Mouse (Mus musculus): ENCODE results near the gene Eno3. TPM values are rescaled to one million over a fixed set of nuclear protein-coding genes. Genes with fewer than 3 reads are reported as not detected.

Eno3 gene
- 52.3 and 57.1 TPM in 2 replicates for polyA plus RNA-seq (2015; fragmentation: Nextera tagmentation; extraction: Ambion mirVana)

DNA sequence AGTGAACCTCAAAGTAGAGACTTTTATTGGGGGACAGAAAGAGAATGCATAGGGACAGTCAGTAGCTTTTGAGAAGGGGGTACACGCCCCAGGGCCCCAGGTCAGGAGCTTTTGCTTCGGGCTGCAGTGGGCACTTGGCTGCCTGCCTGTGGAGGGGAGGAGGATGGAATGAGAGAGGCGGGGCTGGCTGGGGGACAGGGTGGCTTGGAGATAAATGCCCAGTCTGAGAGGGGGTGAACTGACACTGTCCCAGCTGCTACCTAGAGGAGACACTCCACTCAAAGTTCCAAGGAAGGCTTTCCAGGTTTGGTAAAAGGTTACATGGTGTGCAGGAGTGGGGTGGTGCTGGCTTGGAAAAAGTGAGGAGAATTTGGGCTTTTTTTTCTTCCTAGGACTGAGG, at the start of gene Eno3:
Eno3 (plus strand) TSS at position 239 of the 400 bp plus-strand sequence.
- Histone ChIP-seq H3K27ac (peak within 1 kb of the TSS; percentile 98), H3K9me3 (no peaks in the 10 kb centered on the region), H3K27me3 (no peaks in the 10 kb centered on the region), H3K9ac (peak within 1 kb of the TSS; percentile 99), H3K4me1 (peaks cover 45% of the 10 kb centered on the region), H3K4me2 (replicated peaks) (peak within 1 kb of the TSS; percentile 97), H3K36me3 (peaks cover 28% of the 10 kb centered on the region), H3K4me3 (peak within 1 kb of the TSS; percentile 100)
- no peak for ATAC-seq (ENCODE audit: low FRiP score, low read depth)
- 4% methylated on average over 3 of the region's 3 CpGs for WGBS

DNA sequence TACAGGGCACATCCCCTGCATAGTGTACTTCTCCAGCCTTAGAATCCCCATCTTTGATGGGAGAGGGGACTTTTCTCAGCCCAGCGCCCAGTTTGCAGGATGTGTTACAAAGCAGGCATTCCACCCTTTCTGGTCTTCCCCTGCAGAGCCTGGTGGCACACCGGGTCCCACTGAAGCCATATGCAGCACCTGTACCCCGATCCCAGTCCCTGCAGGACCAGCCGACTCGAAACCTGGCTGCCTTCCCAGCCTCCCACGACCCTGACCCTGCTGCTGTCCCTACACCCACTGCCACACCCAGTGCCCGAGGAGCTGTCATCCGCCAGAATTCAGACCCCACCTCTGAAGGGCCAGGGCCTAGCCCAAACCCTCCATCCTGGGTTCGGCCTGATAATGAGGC, 49.4 kb upstream of the Eno3 start:
- Histone ChIP-seq H3K4me2 (replicated peaks) (0 out of 2 replicates have a peak overlapping the region, but pooled peaks have one; percentile 4), H3K36me3 (peaks cover 99% of the 10 kb centered on the region), H3K27ac (no peak overlapping the region), H3K4me1 (no peaks in the 10 kb centered on the region), H3K27me3 (no peaks in the 10 kb centered on the region), H3K9me3 (no peaks in the 10 kb centered on the region), H3K4me3 (no peak overlapping the region), H3K9ac (no peak overlapping the region)
- ATAC-seq (ENCODE audit: low FRiP score, low read depth): no peak
- WGBS: 91% methylated on average over 9 of the region's 9 CpGs

GRCm38 (mm10) chr11:70608381-70609066, 48.5 kb upstream of the Eno3 start:
- Histone ChIP-seq H3K4me2 (replicated peaks) (no peak overlapping the region), H3K27me3 (no peaks in the 10 kb centered on the region), H3K4me3 (no peak overlapping the region), H3K36me3 (peaks cover 98% of the 10 kb centered on the region), H3K27ac (no peak overlapping the region), H3K9me3 (no peaks in the 10 kb centered on the region), H3K4me1 (no peaks in the 10 kb centered on the region), H3K9ac (no peak overlapping the region)
- no peak for ATAC-seq (ENCODE audit: low FRiP score, low read depth)
- 90% methylated on average over 26 of the region's 26 CpGs for WGBS

- Histone ChIP-seq H3K36me3 (peaks cover 75% of the 10 kb centered on the region), H3K4me3 (no peak overlapping the region), H3K4me1 (peaks cover 15% of the 10 kb centered on the region), H3K27ac (no peak overlapping the region), H3K9ac (no peak overlapping the region), H3K9me3 (no peaks in the 10 kb centered on the region), H3K27me3 (peaks cover 1% of the 10 kb centered on the region), H3K4me2 (replicated peaks) (no peak overlapping the region)
- WGBS: 84% methylated on average over 4 of the region's 4 CpGs
- ATAC-seq (ENCODE audit: low FRiP score, low read depth): no peak
These were observed 46.2 kb upstream of the Eno3 start for GRCm38 (mm10) chr11:70610752-70611151.

DNA sequence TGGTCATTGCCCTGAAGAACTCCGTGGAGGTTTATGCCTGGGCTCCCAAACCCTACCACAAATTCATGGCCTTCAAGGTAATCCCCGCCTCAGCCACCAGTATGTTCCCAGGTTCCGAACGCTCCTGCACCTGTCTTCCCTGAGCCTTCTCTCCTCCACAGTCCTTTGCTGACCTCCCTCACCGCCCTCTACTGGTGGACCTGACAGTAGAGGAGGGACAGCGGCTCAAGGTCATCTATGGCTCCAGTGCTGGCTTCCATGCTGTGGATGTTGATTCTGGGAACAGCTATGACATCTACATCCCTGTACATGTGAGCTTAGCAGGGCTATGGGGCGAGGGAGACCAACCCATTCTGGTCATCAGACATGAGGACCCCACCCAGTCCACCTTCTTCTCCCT, 44.5 kb upstream of the Eno3 start:
- ATAC-seq (ENCODE audit: low FRiP score, low read depth): no peak
- WGBS: 84% methylated on average over 7 of the region's 7 CpGs

DNA sequence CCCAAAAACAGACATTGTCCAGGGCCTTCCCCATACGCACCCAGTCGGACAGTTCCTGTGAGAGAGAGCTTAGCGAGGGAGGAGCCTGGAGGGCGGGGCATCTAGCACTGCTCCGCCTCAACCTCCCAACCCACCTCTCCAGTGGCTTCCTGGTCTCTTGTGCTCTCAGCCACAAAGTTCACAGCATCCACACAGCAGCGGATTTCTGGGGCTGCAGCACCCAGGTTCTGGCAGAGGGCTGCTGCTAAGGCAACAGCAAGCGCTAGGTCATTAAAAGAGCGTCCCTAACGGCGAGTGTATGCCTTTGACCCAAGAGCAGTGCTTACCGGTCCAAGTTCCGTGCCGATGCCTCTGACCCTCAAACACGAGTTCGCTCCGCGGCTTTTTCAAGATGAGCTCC, 41.9 kb upstream of the Eno3 start:
- peak; percentile 83; the same call in 1 of the 2 replicates for ATAC-seq (ENCODE audit: low FRiP score, low read depth)
- WGBS: 4% methylated on average over 17 of the region's 17 CpGs
- Histone ChIP-seq H3K9me3 (no peaks in the 10 kb centered on the region), H3K27ac (no peak overlapping the region), H3K9ac (peak overlapping the region; percentile 64), H3K4me2 (replicated peaks) (peak overlapping the region; percentile 70), H3K36me3 (peaks cover 32% of the 10 kb centered on the region), H3K27me3 (peaks cover 8% of the 10 kb centered on the region), H3K4me3 (peak overlapping the region; percentile 42), H3K4me1 (peaks cover 17% of the 10 kb centered on the region)

More for the DNA sequence above, 44.5 kb upstream of the Eno3 start:
- Histone ChIP-seq H3K36me3 (peaks cover 58% of the 10 kb centered on the region), H3K27ac (no peak overlapping the region), H3K9ac (no peak overlapping the region), H3K27me3 (peaks cover 8% of the 10 kb centered on the region), H3K4me3 (no peak overlapping the region), H3K9me3 (no peaks in the 10 kb centered on the region), H3K4me1 (peaks cover 17% of the 10 kb centered on the region), H3K4me2 (replicated peaks) (no peak overlapping the region)

DNA sequence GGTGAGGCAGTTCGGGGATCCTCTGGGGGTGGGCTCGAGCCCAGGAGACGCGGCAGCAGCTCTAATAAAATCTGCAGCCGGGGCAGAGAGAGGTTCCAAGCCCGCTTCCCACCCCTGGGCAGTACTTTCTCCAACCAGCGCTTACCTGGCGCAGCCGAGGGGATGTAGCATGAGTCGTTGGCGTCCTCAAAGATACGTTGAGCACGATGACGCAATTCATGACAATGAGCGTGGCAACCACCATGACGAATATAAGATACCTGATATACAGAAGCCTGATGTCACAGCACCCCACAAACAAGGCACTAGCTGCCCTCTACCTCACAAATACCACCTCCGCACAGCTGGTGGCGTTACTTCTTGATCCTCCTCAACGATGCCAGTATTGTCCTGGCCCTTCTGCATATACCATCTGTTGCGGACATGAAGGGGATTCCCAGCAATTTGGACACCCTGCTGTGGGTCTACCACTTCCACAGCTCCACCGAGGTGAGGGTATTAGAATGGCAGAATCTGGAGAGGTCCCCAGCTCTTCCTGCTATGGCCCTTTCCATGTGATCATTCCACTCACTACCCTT, 41.4 kb upstream of the Eno3 start, which contains the start of gene 4930544D05Rik:
4930544D05Rik (plus strand) TSS at position 333 of the 578 bp plus-strand sequence.
- Histone ChIP-seq H3K4me2 (replicated peaks) (peak within 1 kb of the TSS; percentile 70), H3K36me3 (peaks cover 27% of the 10 kb centered on the region), H3K27ac (no peak within 1 kb of the TSS), H3K27me3 (peaks cover 8% of the 10 kb centered on the region), H3K4me3 (peak within 1 kb of the TSS; percentile 42), H3K4me1 (peaks cover 17% of the 10 kb centered on the region), H3K9ac (peak within 1 kb of the TSS; percentile 64), H3K9me3 (no peaks in the 10 kb centered on the region)
- ATAC-seq (ENCODE audit: low FRiP score, low read depth): peak; percentile 37; the same call in 1 of the 2 replicates
- WGBS: 15% methylated on average over 21 of the region's 21 CpGs

DNA sequence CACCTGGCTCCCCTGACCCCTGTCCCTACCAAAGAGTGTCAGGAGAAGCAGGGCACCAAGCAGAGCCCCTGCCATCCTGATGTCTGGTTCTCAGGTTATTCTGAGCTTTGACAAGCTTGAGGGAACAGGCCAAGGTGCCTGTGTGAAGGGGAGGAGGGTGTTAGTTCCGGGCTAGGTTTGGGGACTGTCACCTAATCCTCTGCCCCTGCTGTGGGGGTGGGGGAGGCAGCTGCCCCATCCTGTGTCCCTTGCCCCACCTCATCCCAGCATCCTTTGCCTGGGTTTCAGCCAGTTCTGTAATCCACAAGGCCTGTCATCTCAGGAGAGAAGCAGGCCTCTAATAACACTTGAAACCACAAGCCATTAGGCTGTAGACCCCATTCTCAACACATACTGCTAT, 37.9 kb upstream of the Eno3 start, which contains the start of gene Chrne:
Chrne (minus strand) TSS at position 116 of the 400 bp plus-strand sequence.
- Histone ChIP-seq H3K9me3 (no peaks in the 10 kb centered on the region), H3K9ac (no peak within 1 kb of the TSS), H3K4me2 (replicated peaks) (no peak within 1 kb of the TSS), H3K4me3 (no peak within 1 kb of the TSS), H3K36me3 (no peaks in the 10 kb centered on the region), H3K4me1 (peaks cover 17% of the 10 kb centered on the region), H3K27me3 (peaks cover 8% of the 10 kb centered on the region), H3K27ac (no peak within 1 kb of the TSS)
- 25% methylated on average over 1 of the region's 1 CpGs for WGBS
- no peak for ATAC-seq (ENCODE audit: low FRiP score, low read depth)

- Histone ChIP-seq H3K4me3 (no peak overlapping the region), H3K27ac (no peak overlapping the region), H3K4me2 (replicated peaks) (no peak overlapping the region), H3K4me1 (no peaks in the 10 kb centered on the region), H3K36me3 (no peaks in the 10 kb centered on the region), H3K27me3 (no peaks in the 10 kb centered on the region), H3K9me3 (no peaks in the 10 kb centered on the region), H3K9ac (no peak overlapping the region)
- 39% methylated on average over 7 of the region's 7 CpGs for WGBS
- ATAC-seq (ENCODE audit: low FRiP score, low read depth): no peak
These were observed 34.8 kb upstream of the Eno3 start for GRCm38 (mm10) chr11:70621972-70622814.

DNA sequence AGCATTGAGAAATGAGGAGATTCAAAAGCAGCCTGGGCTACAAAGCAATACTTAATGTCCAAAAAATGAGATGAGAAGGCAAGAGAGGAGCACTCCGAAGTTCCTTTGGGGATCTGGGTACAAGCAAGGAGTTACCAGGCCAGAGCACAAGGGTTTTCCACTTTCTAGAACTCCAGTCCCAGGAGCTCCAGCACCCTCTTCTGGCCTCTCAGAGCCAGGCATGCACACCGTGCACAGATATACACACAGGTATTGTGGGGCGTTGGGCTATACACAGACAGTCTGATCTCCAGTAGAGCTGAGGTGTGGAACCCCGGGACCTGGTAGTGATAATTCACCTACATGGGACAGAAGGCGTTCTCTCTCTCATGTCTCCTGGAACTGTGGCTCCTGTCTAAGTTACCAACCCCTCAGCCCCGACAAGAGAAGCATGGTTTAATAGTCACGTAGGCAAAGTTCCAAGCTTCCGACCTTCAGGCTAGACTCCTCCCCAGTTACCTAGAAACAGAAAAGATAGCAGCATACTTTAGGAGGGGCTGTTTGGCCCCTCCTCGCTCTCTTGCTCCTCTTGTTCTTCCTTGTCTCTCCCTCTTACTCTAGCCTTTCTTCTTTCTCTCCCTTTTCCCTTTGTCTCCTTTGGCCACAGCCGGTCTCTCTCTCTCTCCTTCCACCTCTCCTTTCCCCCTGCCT, 33.8 kb upstream of the Eno3 start:
- Histone ChIP-seq H3K9me3 (no peaks in the 10 kb centered on the region), H3K9ac (no peak overlapping the region), H3K4me3 (no peak overlapping the region), H3K27ac (no peak overlapping the region; the same call in 1 of the 2 replicates), H3K27me3 (no peaks in the 10 kb centered on the region), H3K36me3 (no peaks in the 10 kb centered on the region), H3K4me2 (replicated peaks) (no peak overlapping the region), H3K4me1 (no peaks in the 10 kb centered on the region)
- WGBS: 79% methylated on average over 10 of the region's 10 CpGs
- no peak for ATAC-seq (ENCODE audit: low FRiP score, low read depth)

- no peaks in the 10 kb centered on the region for H3K36me3 ChIP-seq
- H3K27ac ChIP-seq: no peak overlapping the region
- no peaks in the 10 kb centered on the region for H3K4me1 ChIP-seq
- no peak overlapping the region for H3K9ac ChIP-seq
- ATAC-seq (ENCODE audit: low FRiP score, low read depth): no peak
- H3K4me2 ChIP-seq (replicated peaks): no peak overlapping the region
- WGBS: 50% methylated on average over 4 of the region's 4 CpGs
- H3K9me3 ChIP-seq: no peaks in the 10 kb centered on the region
- H3K27me3 ChIP-seq: no peaks in the 10 kb centered on the region
- H3K4me3 ChIP-seq: no peak overlapping the region
These were observed 31.5 kb upstream of the Eno3 start for GRCm38 (mm10) chr11:70625473-70625872.
